Mouse (Mus musculus): ENCODE measurements around the gene Chrm1. TPM values are rescaled to one million over a fixed set of nuclear protein-coding genes. Genes with fewer than 3 reads are reported as not detected.

Gene Chrm1
- polyA plus RNA-seq, 1 experiment: not detected

GRCm38 (mm10) chr19:8656341-8656740 lies 7.2 kb upstream of the Chrm1 start:
- H3K36me3 ChIP-seq (ENCODE audit: control insufficient read depth, insufficient read depth): no peaks in the 10 kb centered on the region
- no peak overlapping the region for H3K4me3 ChIP-seq (ENCODE audit: insufficient read depth, poor library complexity, severe bottlenecking)
- peaks cover 21% of the 10 kb centered on the region for H3K27me3 ChIP-seq (ENCODE audit: control insufficient read depth, insufficient read depth, insufficient read length)
- H3ac ChIP-seq (ENCODE audit: control insufficient read depth, insufficient read length, low read depth): no peak overlapping the region
- no peak for TF ChIP-seq CTCF (IDR thresholded peaks at IDR 0.05; ENCODE audit: control insufficient read depth, insufficient read depth, insufficient read length)
- no peak for TF ChIP-seq MYOG (IDR thresholded peaks at IDR 0.05; ENCODE audit: control insufficient read depth, extremely low read depth, insufficient read length)
- no peak for TF ChIP-seq MAX (IDR thresholded peaks at IDR 0.05)
- TF ChIP-seq MYOD1 (IDR thresholded peaks at IDR 0.05; ENCODE audit: control insufficient read depth, insufficient read length, low read depth): no peak
- TF ChIP-seq CEBPB (IDR thresholded peaks at IDR 0.05; ENCODE audit: low read depth): no peak
- no peak for TF ChIP-seq FOSL1 (IDR thresholded peaks at IDR 0.05; ENCODE audit: insufficient read depth, low read length, poor library complexity, severe bottlenecking)
- TF ChIP-seq USF1 (IDR thresholded peaks at IDR 0.05; ENCODE audit: low read depth): no peak
- H3K79me3 ChIP-seq (ENCODE audit: low read depth): no peaks in the 10 kb centered on the region
- H3K79me2 ChIP-seq (ENCODE audit: control insufficient read depth, insufficient read depth): no peaks in the 10 kb centered on the region

- H3ac ChIP-seq (ENCODE audit: control insufficient read depth, insufficient read length, low read depth): no peak overlapping the region
- no peaks in the 10 kb centered on the region for H3K79me2 ChIP-seq (ENCODE audit: control insufficient read depth, insufficient read depth)
- H3K27me3 ChIP-seq (ENCODE audit: control insufficient read depth, insufficient read depth, insufficient read length): peaks cover 52% of the 10 kb centered on the region
- H3K36me3 ChIP-seq (ENCODE audit: control insufficient read depth, insufficient read depth): no peaks in the 10 kb centered on the region
- no peak overlapping the region for H3K4me3 ChIP-seq (ENCODE audit: insufficient read depth, poor library complexity, severe bottlenecking)
- TF ChIP-seq CEBPB (IDR thresholded peaks at IDR 0.05; ENCODE audit: low read depth) (no peak), MYOG (IDR thresholded peaks at IDR 0.05; ENCODE audit: control insufficient read depth, extremely low read depth, insufficient read length) (no peak), CTCF (IDR thresholded peaks at IDR 0.05; ENCODE audit: control insufficient read depth, insufficient read depth, insufficient read length) (no peak), FOSL1 (IDR thresholded peaks at IDR 0.05; ENCODE audit: insufficient read depth, low read length, poor library complexity, severe bottlenecking) (no peak), MYOD1 (IDR thresholded peaks at IDR 0.05; ENCODE audit: control insufficient read depth, insufficient read length, low read depth) (no peak), USF1 (IDR thresholded peaks at IDR 0.05; ENCODE audit: low read depth) (no peak), MAX (IDR thresholded peaks at IDR 0.05) (no peak)
- H3K79me3 ChIP-seq (ENCODE audit: low read depth): no peaks in the 10 kb centered on the region
Measured at GRCm38 (mm10) chr19:8661821-8662307, 1.7 kb upstream of the Chrm1 start.

GRCm38 (mm10) chr19:8662337-8662736 lies 1.3 kb upstream of the Chrm1 start:
- H3ac ChIP-seq (ENCODE audit: control insufficient read depth, insufficient read length, low read depth): no peak overlapping the region
- no peak for TF ChIP-seq CEBPB (IDR thresholded peaks at IDR 0.05; ENCODE audit: low read depth)
- no peak for TF ChIP-seq FOSL1 (IDR thresholded peaks at IDR 0.05; ENCODE audit: insufficient read depth, low read length, poor library complexity, severe bottlenecking)
- TF ChIP-seq MAX (IDR thresholded peaks at IDR 0.05): no peak
- no peak for TF ChIP-seq MYOG (IDR thresholded peaks at IDR 0.05; ENCODE audit: control insufficient read depth, extremely low read depth, insufficient read length)
- no peak for TF ChIP-seq USF1 (IDR thresholded peaks at IDR 0.05; ENCODE audit: low read depth)
- TF ChIP-seq CTCF (IDR thresholded peaks at IDR 0.05; ENCODE audit: control insufficient read depth, insufficient read depth, insufficient read length): no peak
- no peak for TF ChIP-seq MYOD1 (IDR thresholded peaks at IDR 0.05; ENCODE audit: control insufficient read depth, insufficient read length, low read depth)
- no peaks in the 10 kb centered on the region for H3K79me3 ChIP-seq (ENCODE audit: low read depth)
- H3K4me3 ChIP-seq (ENCODE audit: insufficient read depth, poor library complexity, severe bottlenecking): no peak overlapping the region
- H3K36me3 ChIP-seq (ENCODE audit: control insufficient read depth, insufficient read depth): no peaks in the 10 kb centered on the region
- no peaks in the 10 kb centered on the region for H3K79me2 ChIP-seq (ENCODE audit: control insufficient read depth, insufficient read depth)
- H3K27me3 ChIP-seq (ENCODE audit: control insufficient read depth, insufficient read depth, insufficient read length): peaks cover 52% of the 10 kb centered on the region

- H3K79me3 ChIP-seq (ENCODE audit: low read depth): no peaks in the 10 kb centered on the region
- no peak overlapping the region for H3ac ChIP-seq (ENCODE audit: control insufficient read depth, insufficient read length, low read depth)
- TF ChIP-seq CEBPB (IDR thresholded peaks at IDR 0.05; ENCODE audit: low read depth) (no peak), CTCF (IDR thresholded peaks at IDR 0.05; ENCODE audit: control insufficient read depth, insufficient read depth, insufficient read length) (no peak), MAX (IDR thresholded peaks at IDR 0.05) (no peak), FOSL1 (IDR thresholded peaks at IDR 0.05; ENCODE audit: insufficient read depth, low read length, poor library complexity, severe bottlenecking) (no peak), MYOG (IDR thresholded peaks at IDR 0.05; ENCODE audit: control insufficient read depth, extremely low read depth, insufficient read length) (no peak), MYOD1 (IDR thresholded peaks at IDR 0.05; ENCODE audit: control insufficient read depth, insufficient read length, low read depth) (no peak), USF1 (IDR thresholded peaks at IDR 0.05; ENCODE audit: low read depth) (no peak)
- H3K4me3 ChIP-seq (ENCODE audit: insufficient read depth, poor library complexity, severe bottlenecking): no peak overlapping the region
- no peaks in the 10 kb centered on the region for H3K79me2 ChIP-seq (ENCODE audit: control insufficient read depth, insufficient read depth)
- H3K27me3 ChIP-seq (ENCODE audit: control insufficient read depth, insufficient read depth, insufficient read length): peaks cover 48% of the 10 kb centered on the region
- H3K36me3 ChIP-seq (ENCODE audit: control insufficient read depth, insufficient read depth): no peaks in the 10 kb centered on the region
Measured at GRCm38 (mm10) chr19:8663911-8664421, 377 bp downstream of the Chrm1 start.

GRCm38 (mm10) chr19:8664859-8665258 lies 1.3 kb downstream of the Chrm1 start:
- Histone ChIP-seq H3K4me3 (ENCODE audit: insufficient read depth, poor library complexity, severe bottlenecking) (no peak overlapping the region), H3K79me2 (ENCODE audit: control insufficient read depth, insufficient read depth) (no peaks in the 10 kb centered on the region), H3ac (ENCODE audit: control insufficient read depth, insufficient read length, low read depth) (no peak overlapping the region), H3K36me3 (ENCODE audit: control insufficient read depth, insufficient read depth) (no peaks in the 10 kb centered on the region), H3K79me3 (ENCODE audit: low read depth) (no peaks in the 10 kb centered on the region), H3K27me3 (ENCODE audit: control insufficient read depth, insufficient read depth, insufficient read length) (peaks cover 45% of the 10 kb centered on the region)
- TF ChIP-seq MAX (IDR thresholded peaks at IDR 0.05): no peak
- TF ChIP-seq MYOD1 (IDR thresholded peaks at IDR 0.05; ENCODE audit: control insufficient read depth, insufficient read length, low read depth): no peak

GRCm38 (mm10) chr19:8665746-8666145 lies 2.2 kb downstream of the Chrm1 start:
- Histone ChIP-seq H3K79me3 (ENCODE audit: low read depth) (no peaks in the 10 kb centered on the region), H3K27me3 (ENCODE audit: control insufficient read depth, insufficient read depth, insufficient read length) (peaks cover 44% of the 10 kb centered on the region), H3K4me3 (ENCODE audit: insufficient read depth, poor library complexity, severe bottlenecking) (no peak overlapping the region), H3K79me2 (ENCODE audit: control insufficient read depth, insufficient read depth) (no peaks in the 10 kb centered on the region), H3ac (ENCODE audit: control insufficient read depth, insufficient read length, low read depth) (no peak overlapping the region), H3K36me3 (ENCODE audit: control insufficient read depth, insufficient read depth) (no peaks in the 10 kb centered on the region)
- TF ChIP-seq FOSL1 (IDR thresholded peaks at IDR 0.05; ENCODE audit: insufficient read depth, low read length, poor library complexity, severe bottlenecking) (no peak), MAX (IDR thresholded peaks at IDR 0.05) (no peak), MYOG (IDR thresholded peaks at IDR 0.05; ENCODE audit: control insufficient read depth, extremely low read depth, insufficient read length) (no peak), CEBPB (IDR thresholded peaks at IDR 0.05; ENCODE audit: low read depth) (no peak), MYOD1 (IDR thresholded peaks at IDR 0.05; ENCODE audit: control insufficient read depth, insufficient read length, low read depth) (no peak), CTCF (IDR thresholded peaks at IDR 0.05; ENCODE audit: control insufficient read depth, insufficient read depth, insufficient read length) (no peak), USF1 (IDR thresholded peaks at IDR 0.05; ENCODE audit: low read depth) (no peak)
